Mouse (Mus musculus) cortical plate, adult 2 months (tissue): Measurements from ENCODE around the gene Sbsn.

Experiments
- CTCF ChIP-seq: fragments of 200-500 bp; IDR thresholded peaks from 2 replicates; pipeline ENCODE4 v1.5.1; 2011; ENCODE audit warnings: mild to moderate bottlenecking, control low read depth, low read length; ENCODE audit not compliant: insufficient read depth; ENCODE audit errors: extremely low read depth
- POLR2A ChIP-seq: fragments of 200-500 bp; IDR thresholded peaks from 2 replicates; pipeline ENCODE4 v1.6.1; 2011; ENCODE audit warnings: mild to moderate bottlenecking, low read length, control low read depth; ENCODE audit not compliant: insufficient read depth; ENCODE audit errors: extremely low read depth

DNA sequence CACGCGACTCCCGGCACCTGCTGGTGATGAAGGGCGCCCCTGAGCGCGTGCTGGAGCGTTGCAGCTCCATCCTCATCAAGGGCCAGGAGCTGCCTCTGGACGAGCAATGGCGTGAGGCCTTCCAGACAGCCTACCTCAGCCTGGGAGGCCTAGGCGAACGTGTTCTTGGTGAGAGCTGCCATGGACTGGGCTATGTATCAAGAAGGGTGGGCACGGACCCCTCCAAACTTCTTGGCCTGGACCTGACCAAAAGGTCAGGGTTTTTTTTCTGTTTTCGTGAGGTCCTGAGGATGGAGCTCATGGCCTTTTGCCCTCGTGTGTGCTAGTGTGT is 33.6 kb upstream of the Sbsn start:
- TF ChIP-seq CTCF (no peak), POLR2A (no peak)
